In the genomic region with DNA sequence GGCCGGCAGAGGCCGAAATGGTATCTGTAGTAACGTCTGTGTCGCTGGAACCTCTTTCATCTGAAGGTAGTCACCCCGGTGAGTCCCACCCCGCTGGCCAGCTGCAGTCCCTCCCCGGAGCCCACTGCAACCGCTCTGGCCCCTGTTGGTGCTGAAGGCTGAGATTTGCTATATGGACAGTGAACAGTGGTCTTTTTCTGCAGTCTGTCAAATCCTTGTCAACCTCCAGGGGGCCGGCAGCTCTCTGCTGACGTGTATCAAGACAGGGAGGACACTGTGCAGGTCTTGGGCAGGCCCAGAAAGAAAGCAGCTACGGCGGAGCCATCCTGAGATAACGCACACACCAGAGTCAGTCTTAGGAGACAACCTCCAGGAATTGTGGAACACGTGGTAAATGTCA, we compare ENCODE assay signal across 10 mouse cellular contexts. TPM values are rescaled to one million over a fixed set of nuclear protein-coding genes. Genes with fewer than 3 reads are reported as not detected.
A peak's percentile ranks its signal among the peaks of the same experiment; 100 is the strongest.
DNase-seq lines count a peak whose midpoint lies in the region; ATAC-seq lines count a peak whose summit lies in the region.
"Had no signal": no experiment of that assay in that cellular context is flagged by ENCODE, and none has a peak within 500 bp of the region (broad histone marks: within the 10 kb centered on the region; RNA-seq: fewer than 3 reads in every experiment).

No protein-coding gene starts in this region.

- DNase-seq in embryo, embryonic 10 days (ENCODE audit: low spot score): peak; percentile 55
- no peak for DNase-seq in embryo, embryonic 11 days
- DNase-seq in ZHBTc4 (ENCODE audit: low read depth, low spot score): peak; percentile 37
- peak; percentile 36 for DNase-seq in hindbrain, embryonic 11.5 days (ENCODE audit: low spot score)
- DNase-seq in midbrain, embryonic 11.5 days (ENCODE audit: low spot score, missing footprints): no peak
- no peak for DNase-seq in kidney, adult 8-10 months
- DNase-seq in kidney, adult 18-20 months: no peak
- no peak for DNase-seq in adrenal gland, postnatal 25 days

- no peaks in the 10 kb centered on the region for H3K9me3 ChIP-seq in hindbrain, embryonic 11.5 days (ENCODE audit: control insufficient read depth, low read length)
- H3K9me3 ChIP-seq in midbrain, embryonic 11.5 days (ENCODE audit: control insufficient read depth, low read length): no peaks in the 10 kb centered on the region
- H3K9me3 ChIP-seq: lung, embryonic 15.5 days had no signal

- 0 out of 2 replicates have a peak overlapping the region, but pooled peaks have one; percentile 54 for H3K27ac ChIP-seq in hindbrain, embryonic 11.5 days (ENCODE audit: low read depth, low read length)
- no peak overlapping the region for H3K27ac ChIP-seq in midbrain, embryonic 11.5 days (ENCODE audit: low read depth, low read length)
- H3K27ac ChIP-seq: lung, embryonic 15.5 days had no signal

- H3K27me3 ChIP-seq in hindbrain, embryonic 11.5 days (ENCODE audit: control insufficient read depth, insufficient read depth, low read length): no peaks in the 10 kb centered on the region
- no peaks in the 10 kb centered on the region for H3K27me3 ChIP-seq in midbrain, embryonic 11.5 days (ENCODE audit: control insufficient read depth, insufficient read depth, low read length)
- H3K27me3 ChIP-seq: lung, embryonic 15.5 days had no signal

- H3K4me2 ChIP-seq in hindbrain, embryonic 11.5 days (replicated peaks; ENCODE audit: low read depth, low read length): no peak overlapping the region
- H3K4me2 ChIP-seq in midbrain, embryonic 11.5 days: no peak overlapping the region
- H3K4me2 ChIP-seq: lung, embryonic 15.5 days had no signal

- no peak overlapping the region for H3K4me3 ChIP-seq in hindbrain, embryonic 11.5 days (ENCODE audit: low read depth, low read length)
- H3K4me3 ChIP-seq in midbrain, embryonic 11.5 days (ENCODE audit: low read depth, low read length): no peak overlapping the region
- H3K4me3 ChIP-seq: lung, embryonic 15.5 days; myocyte had no signal

- H3K9ac ChIP-seq in hindbrain, embryonic 11.5 days (ENCODE audit: low read depth, low read length): no peak overlapping the region
- no peak overlapping the region for H3K9ac ChIP-seq in midbrain, embryonic 11.5 days (ENCODE audit: low read length)
- H3K9ac ChIP-seq: lung, embryonic 15.5 days had no signal

- no peaks in the 10 kb centered on the region for H3K36me3 ChIP-seq in hindbrain, embryonic 11.5 days (ENCODE audit: control insufficient read depth, insufficient read depth, low read length)
- no peaks in the 10 kb centered on the region for H3K36me3 ChIP-seq in midbrain, embryonic 11.5 days (ENCODE audit: control insufficient read depth, insufficient read depth, low read length)
- H3K36me3 ChIP-seq: lung, embryonic 15.5 days had no signal

- WGBS in hindbrain, embryonic 11.5 days: 61% methylated on average over 14 of the region's 14 CpGs
- WGBS in midbrain, embryonic 11.5 days: 72% methylated on average over 14 of the region's 14 CpGs

- peaks cover 10% of the 10 kb centered on the region for H3K4me1 ChIP-seq in hindbrain, embryonic 11.5 days (replicated peaks; ENCODE audit: control insufficient read depth, insufficient read depth, low read length)
- H3K4me1 ChIP-seq in midbrain, embryonic 11.5 days (ENCODE audit: control insufficient read depth, insufficient read depth, low read length): peaks cover 10% of the 10 kb centered on the region

- ATAC-seq in hindbrain, embryonic 11.5 days (ENCODE audit: low FRiP score): no peak
- peak; percentile 29; the same call in 1 of the 2 replicates for ATAC-seq in midbrain, embryonic 11.5 days (ENCODE audit: low FRiP score)

RNA-seq across cellular contexts. Expression of a gene that starts 43.0 kb away (rescaled TPM):
- polyA plus RNA-seq in hindbrain, embryonic 11.5 days (2014; fragmentation: Nextera tagmentation; extraction: Ambion mirVana): 6.8 and 8.4 TPM in 2 replicates
- polyA plus RNA-seq in midbrain, embryonic 11.5 days (2014; fragmentation: Nextera tagmentation; extraction: Ambion mirVana): 4.5 and 6.3 TPM in 2 replicates
- total RNA-seq in adrenal gland, postnatal 25 days (2021): 0.18 and 0.38 TPM in 2 replicates
- polyA plus RNA-seq: myocyte had no signal

Comparison
In these comparisons a context has a peak if more than half of its experiments do, and no peak if none do; other contexts are left out.
1. DNase-seq: peak in embryo, embryonic 10 days (single experiment), ZHBTc4 (single experiment) and hindbrain, embryonic 11.5 days (single experiment); none in embryo, embryonic 11 days (single experiment), midbrain, embryonic 11.5 days (single experiment), kidney, adult 8-10 months (0 of 2), kidney, adult 18-20 months (single experiment) and adrenal gland, postnatal 25 days (single experiment).